Mouse (Mus musculus) myocyte (in vitro differentiated cells): ENCODE measurements around the gene Gm17660. TPM values are rescaled to one million over a fixed set of nuclear protein-coding genes. Genes with fewer than 3 reads are reported as not detected.

Source experiments
- H3K27me3 ChIP-seq: one replicate; pipeline ENCODE4 v1.6.1; 2011; ENCODE audit not compliant: control insufficient read depth, insufficient read depth, insufficient read length
- H3K36me3 ChIP-seq: one replicate; pipeline ENCODE4 v1.6.1; 2011; ENCODE audit not compliant: control insufficient read depth, insufficient read depth
- H3K4me2 ChIP-seq: one replicate; pipeline ENCODE4 v1.6.1; 2011; ENCODE audit warnings: low read depth, control low read depth
- H3K4me3 ChIP-seq: one replicate; pipeline ENCODE4 v1.5.1; 2011; ENCODE audit warnings: mild to moderate bottlenecking, control low read depth, moderate library complexity
- H3K79me2 ChIP-seq: one replicate; pipeline ENCODE4 v1.6.1; 2011; ENCODE audit not compliant: control insufficient read depth, insufficient read depth
- H3ac ChIP-seq: one replicate; pipeline ENCODE4 v1.6.1; 2011; ENCODE audit not compliant: control insufficient read depth, insufficient read length
- POLR2A ChIP-seq: IDR thresholded peaks from one replicate; pipeline ENCODE4 v1.6.1; 2011; ENCODE audit warnings: low read depth, mild to moderate bottlenecking, control low read depth, moderate library complexity; ENCODE audit not compliant: insufficient read length
- SRF ChIP-seq: IDR thresholded peaks from one replicate; pipeline ENCODE4 v1.6.1; 2011; ENCODE audit warnings: low read depth; ENCODE audit not compliant: control insufficient read depth, insufficient read length
- TCF3 ChIP-seq: IDR thresholded peaks from one replicate; pipeline ENCODE4 v1.6.1; 2011; ENCODE audit warnings: low read depth, control low read depth; ENCODE audit not compliant: insufficient read length
- polyA plus RNA-seq: library from polyadenylated mRNA; unstranded; fragments of >200 nt; fragmentation: generic; extraction: Trizol; gene quantifications from one replicate; pipeline ENCODE4 v1.2.1, GENCODE M21; 2012; ENCODE audit warnings: missing spikeins

The Gm17660 gene
- polyA plus RNA-seq, 1 experiment = not detected

DNA sequence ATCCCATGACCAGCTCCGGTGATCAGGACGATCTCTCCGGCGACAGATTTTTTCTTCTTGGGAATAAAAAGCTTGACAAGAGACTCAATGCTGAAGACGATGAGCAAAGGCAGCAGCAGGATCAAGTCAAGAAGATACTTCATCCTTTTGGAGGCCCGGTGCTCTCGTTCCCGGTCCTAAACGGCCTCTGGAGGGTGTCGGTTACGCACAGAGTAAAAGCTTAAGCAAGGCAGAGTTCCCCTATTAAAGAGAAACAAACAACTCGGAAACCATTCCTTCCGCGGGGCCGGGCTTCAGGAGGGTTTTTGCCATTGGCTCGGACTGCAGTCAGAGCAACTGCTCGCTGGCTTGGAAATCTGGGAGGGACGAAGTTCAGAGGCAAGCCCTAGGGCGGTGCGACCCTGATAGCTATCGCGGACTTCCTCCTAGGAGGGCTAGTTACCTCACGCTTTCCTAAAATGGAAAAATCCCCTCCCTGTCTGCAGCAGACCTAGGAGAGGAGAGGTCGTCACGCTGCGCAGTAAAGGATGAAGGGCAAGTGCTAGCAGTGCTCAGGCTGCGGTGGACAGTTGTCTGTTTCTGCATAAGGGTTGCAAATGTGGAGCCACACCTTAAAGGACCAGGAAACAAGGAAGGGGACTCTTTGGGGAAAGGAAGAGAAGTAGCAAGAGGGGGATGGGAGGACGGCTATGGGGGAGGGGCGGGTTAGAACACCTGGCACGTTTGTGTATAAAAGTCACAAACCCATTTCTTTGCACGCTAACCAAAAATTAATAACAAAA is 55.6 kb downstream of the Gm17660 start, which contains the start of gene Hsd17b11:
Gene Hsd17b11, minus strand, starts transcription at position 323 of the 782 bp plus-strand sequence.
- H3K36me3 ChIP-seq = no peaks in the 10 kb centered on the region
- peak; percentile 72 for TF ChIP-seq SRF
- peak; percentile 26 for TF ChIP-seq POLR2A
- no peak for TF ChIP-seq TCF3
- peak within 1 kb of the TSS; percentile 48 for H3K4me3 ChIP-seq
- no peak within 1 kb of the TSS for H3ac ChIP-seq
- no peaks in the 10 kb centered on the region for H3K79me2 ChIP-seq
- no peaks in the 10 kb centered on the region for H3K27me3 ChIP-seq
- peak within 1 kb of the TSS; percentile 97 for H3K4me2 ChIP-seq

Other genes with a start within 250 kb of the Gm17660 start
- 7.2 TPM for gene Klhl8, start 166.3 kb downstream of the Gm17660 start, polyA plus RNA-seq
- gene Hsd17b13, start 100.2 kb downstream of the Gm17660 start, polyA plus RNA-seq = 0.53 TPM
- gene Hsd17b11, start 55.7 kb downstream of the Gm17660 start, polyA plus RNA-seq = 6.5 TPM
- 77.8 TPM for gene Nudt9, start 31.3 kb downstream of the Gm17660 start, polyA plus RNA-seq
- 0.02 TPM for gene Sparcl1, start 36.1 kb upstream of the Gm17660 start, polyA plus RNA-seq
- not detected for gene Dspp, start 93.1 kb upstream of the Gm17660 start, polyA plus RNA-seq
- gene Dmp1, start 125.0 kb upstream of the Gm17660 start, polyA plus RNA-seq = 2.2 TPM
- 0.02 TPM for gene Ibsp, start 221.6 kb upstream of the Gm17660 start, polyA plus RNA-seq
- not detected for gene Mepe, start 247.7 kb upstream of the Gm17660 start, polyA plus RNA-seq